Mouse (Mus musculus) 3T3-L1 (cell line): ENCODE results near the gene Mitf.
A peak's percentile ranks its signal among the peaks of the same experiment; 100 is the strongest.

Source experiments
- DNase-seq: peaks from one replicate; pipeline ENCODE4 v3.0.0-alpha.2; 2015; ENCODE audit warnings: low read depth, low spot score

The Mitf gene

DNA sequence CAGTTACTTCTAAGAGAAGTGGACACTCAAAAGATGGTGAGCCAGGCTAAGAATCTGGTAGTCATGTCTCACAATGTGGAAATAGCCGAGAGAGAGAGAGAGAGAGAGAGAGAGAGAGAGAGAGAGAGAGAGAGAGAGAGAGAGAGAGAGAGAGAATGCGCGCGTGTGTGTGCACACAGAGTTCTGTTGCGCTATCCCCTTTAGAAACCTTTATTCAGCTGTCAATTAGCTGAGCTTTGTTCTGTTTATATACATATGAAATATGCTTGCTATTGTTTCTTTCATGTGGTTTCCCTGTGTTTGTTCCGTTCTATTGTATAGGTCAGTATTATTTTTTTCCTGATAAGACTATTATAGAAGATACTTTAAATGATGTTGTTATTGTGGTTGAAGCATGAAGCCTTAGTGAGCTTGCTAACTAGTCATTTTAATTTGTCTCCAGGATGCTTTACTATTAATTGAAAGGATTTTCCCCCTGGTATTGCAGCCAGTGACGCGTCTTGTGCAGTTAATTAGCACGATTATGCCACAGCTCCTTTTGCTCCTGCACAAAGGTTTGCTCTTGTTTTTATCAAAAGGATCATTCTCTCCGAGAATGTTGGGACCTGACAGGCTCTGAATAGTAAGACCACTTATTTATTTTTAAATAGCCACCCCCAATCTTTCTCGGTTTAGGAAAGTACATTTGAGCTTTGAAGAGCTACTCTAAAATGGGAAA is 131.2 kb downstream of the Mitf start:
- DNase-seq: no peak

- no peak for DNase-seq
Measured at GRCm38 (mm10) chr6:97940916-97941315, 134.1 kb downstream of the Mitf start.

GRCm38 (mm10) chr6:97950033-97950881 is 143.4 kb downstream of the Mitf start:
- DNase-seq: no peak

DNA sequence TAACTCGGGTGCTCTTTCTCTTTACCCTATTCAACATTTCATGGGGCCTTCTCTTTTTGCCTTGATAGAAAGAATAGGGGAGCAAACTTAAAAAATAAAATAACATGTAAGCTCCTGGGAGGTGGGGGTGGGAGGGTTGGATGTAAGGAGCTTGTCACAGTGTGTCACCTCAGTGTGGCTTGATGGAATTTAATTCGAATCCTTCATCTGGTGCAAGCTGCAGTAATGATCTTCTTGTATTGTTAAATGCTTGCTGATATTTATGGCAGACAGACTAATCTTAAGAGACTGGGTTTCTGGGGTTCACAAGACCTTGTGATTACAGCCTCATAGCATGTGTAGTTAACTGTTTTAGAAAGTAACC is 144.0 kb downstream of the Mitf start:
- no peak for DNase-seq

DNA sequence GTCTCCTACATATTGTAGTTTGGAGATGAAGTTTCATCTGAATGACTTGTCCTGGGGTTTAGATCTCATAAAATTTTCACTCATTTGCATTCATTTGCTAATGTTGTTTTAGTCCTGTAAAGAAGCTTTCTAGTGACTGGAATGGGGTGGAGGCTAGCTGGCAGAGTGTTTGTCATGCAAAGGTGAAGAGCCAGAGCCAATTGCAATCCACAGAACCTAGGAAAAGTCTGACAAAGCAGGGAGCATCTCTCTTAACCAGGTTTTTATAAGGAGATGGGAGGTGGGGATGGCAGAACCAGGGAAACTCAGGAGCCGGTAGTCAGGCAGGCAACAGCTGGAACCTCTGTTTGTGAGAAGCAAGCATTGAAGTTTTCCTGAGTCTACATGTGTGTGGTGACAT is 144.9 kb downstream of the Mitf start:
- no peak for DNase-seq

- peak; percentile 99 for DNase-seq
Measured at GRCm38 (mm10) chr6:97952845-97953244, 146.0 kb downstream of the Mitf start.

GRCm38 (mm10) chr6:97956121-97956520 is 149.3 kb downstream of the Mitf start:
- no peak for DNase-seq

- DNase-seq: no peak
Measured at GRCm38 (mm10) chr6:97956636-97957035, 149.8 kb downstream of the Mitf start.

DNA sequence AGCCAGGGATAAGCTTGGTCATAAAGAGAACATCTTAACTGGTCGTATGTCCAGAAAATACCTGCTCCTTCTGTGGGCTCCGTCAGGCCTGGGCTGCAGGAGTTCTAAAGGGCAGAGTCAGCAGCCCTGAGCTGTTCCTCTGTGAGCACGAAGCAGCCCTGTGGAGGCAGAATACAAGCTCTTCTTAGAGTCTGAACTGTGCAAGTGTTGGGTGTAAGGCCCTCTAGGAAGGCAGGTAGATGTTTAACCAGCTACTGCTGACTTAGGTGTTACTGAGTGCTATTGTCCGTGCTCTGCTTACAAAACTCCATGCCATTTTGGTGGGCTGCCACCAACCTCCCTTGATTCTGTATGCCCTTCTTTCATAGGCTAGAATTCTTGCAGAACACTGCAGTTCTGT is 151.4 kb downstream of the Mitf start:
- DNase-seq: no peak

GRCm38 (mm10) chr6:97961776-97962175 is 154.9 kb downstream of the Mitf start:
- peak; percentile 24 for DNase-seq

DNA sequence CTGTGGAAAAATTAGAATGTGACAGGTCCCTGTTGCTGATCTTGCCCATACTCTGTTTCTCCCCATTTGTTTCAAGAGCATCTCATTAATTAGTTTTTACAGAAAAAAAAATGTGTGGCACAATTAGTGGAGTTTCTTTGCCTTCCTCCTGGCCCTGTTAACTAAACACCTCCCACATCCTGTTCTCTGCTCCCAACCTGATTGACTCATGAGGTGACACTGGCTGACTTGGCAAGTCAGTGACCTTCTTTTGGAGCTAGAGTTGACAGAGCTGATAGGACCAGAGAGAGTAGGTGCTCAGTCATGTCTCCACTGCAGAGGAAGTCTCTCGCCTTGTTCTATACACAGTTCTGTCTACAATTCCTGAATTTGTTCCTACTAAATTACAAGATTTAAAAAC is 155.5 kb downstream of the Mitf start:
- peak; percentile 60 for DNase-seq

DNA sequence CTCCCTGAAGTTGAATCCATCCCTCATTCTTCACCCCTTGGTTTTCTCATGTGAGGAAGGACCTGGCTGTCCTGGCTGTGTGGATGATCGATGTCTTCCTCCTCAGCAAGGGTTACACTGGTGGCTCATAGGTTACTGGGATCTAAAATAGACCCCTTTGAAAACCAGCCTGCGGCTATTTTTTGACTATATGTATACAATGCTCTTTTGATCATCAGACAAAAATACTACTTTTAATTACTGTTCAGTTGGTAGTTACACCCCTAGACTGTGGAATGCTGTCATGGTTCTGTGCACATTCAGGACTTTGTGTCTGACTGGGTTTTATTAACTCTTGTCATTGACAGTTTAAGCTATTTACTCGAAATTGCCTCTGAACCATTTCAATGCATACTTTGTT is 157.9 kb downstream of the Mitf start:
- no peak for DNase-seq

DNA sequence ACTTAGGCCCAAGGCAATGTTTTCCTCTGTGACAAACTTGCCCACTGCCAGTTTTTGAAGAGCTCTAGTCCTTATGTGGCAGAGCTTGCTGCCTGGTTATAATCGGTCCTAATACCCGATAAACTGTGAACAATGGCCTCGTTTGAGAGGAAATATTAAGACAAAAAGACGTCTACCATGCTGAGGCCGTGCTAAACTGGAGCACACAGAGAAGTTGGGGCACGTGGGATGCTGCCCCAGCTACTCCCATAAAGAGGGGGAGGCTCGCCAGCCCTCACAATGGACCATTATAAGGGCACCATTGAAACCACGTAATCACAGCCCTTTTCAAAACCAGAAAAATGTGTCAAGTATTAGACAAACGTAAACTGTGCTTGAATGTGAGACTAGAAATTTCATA is 174.8 kb downstream of the Mitf start:
- DNase-seq: no peak

DNA sequence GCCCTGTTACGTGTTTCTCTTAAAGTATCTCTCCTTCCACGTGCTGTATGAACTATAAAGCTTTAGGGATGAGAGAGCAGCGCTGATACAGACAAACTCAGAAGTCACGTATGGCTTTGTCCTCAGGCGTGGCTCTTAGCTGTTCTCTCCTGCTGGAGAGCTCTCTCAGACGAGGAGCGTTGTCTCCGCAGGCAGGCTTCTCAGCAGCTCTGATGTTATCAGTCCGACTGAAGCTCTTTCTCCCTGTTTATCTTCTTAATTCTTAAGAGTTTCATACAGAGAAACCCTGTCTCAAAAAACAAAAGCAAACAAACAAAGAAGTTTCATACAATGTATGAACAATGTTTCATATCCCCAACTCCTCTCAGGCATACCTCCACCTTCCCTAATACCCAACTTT is 178.8 kb downstream of the Mitf start:
- DNase-seq: no peak

- DNase-seq: no peak
Measured at GRCm38 (mm10) chr6:97986417-97986816, 179.6 kb downstream of the Mitf start.

DNA sequence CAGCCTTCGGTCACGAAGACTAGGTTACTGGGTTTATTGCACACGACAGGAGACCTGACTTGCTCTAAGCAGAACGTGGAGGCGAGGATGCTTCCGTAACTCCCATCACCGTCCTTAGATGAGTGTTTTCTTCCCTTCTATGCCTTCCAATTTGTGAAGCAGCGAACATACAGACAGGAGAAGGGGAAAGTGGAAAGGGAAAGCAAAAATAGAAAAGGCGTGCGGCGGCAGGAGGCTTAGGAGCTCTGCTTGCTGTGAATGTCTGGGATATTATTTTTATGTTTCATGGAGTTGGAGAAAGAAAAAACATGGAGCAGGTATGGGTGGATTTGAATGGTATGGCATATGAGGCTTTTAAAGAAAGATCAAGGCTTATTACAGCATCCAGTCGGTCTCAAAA is 186.7 kb downstream of the Mitf start:
- DNase-seq: no peak

GRCm38 (mm10) chr6:97995606-97996307 is 188.9 kb downstream of the Mitf start:
- no peak for DNase-seq

DNA sequence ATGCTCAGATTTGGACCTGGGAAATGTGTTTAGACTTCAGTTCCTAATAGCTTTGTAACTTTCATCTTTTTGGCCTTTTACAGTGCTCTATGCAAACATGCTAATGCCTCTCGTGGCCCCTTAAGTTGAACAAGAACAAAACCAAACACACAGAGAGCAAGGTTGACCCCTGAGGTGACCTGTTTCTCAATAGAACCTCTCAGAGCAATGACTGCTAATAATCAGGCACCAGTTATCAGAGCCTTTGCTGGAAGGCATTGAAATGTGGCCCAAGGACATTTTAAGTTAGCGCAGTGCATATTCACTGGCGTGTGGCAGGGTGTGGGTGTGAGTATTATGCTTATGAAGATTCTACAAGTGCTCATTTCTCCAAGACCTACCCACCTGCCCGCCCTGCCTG is 194.7 kb downstream of the Mitf start:
- no peak for DNase-seq

GRCm38 (mm10) chr6:98003114-98003513 is 196.3 kb downstream of the Mitf start:
- DNase-seq: peak; percentile 81

DNA sequence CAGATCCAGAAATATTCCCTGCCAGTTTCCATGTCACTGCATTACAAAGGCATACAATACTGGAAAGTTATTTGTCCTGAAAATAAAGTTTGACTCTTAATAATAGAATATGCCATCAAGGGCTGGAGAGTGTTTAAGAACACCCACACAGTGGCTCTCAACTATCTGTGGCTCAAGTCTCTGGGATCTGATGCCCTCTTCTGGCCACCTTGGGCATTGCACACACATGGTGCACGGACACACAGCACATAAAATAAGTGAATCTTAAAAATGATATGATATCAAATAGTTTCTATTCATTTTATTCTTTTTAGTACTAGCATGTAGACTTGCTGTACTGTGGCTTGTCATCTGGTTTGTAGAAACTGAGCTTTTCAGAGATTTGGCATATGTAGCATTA is 198.7 kb downstream of the Mitf start:
- peak; percentile 58 for DNase-seq

- DNase-seq: peak; percentile 9
Measured at GRCm38 (mm10) chr6:98015066-98015465, 208.2 kb downstream of the Mitf start.

DNA sequence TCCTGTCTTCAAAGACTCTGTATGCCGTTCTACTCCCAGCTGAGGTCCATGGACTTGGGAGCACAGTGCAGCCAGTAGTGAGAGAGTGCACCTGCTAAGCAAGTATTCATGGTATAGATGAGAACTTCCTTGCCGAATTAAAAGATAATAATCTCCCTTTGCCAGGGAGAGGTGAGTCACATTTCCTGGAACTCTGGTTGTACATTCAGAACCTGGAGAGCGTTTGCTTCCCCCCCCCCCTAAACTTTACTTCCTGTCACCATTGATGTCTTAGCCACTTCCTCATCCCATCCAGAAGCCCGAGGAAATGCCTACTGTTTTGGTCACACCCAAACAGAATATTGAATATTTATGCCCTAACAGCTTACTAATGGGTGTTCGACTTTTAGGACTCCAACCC is 209.0 kb downstream of the Mitf start:
- DNase-seq: no peak

GRCm38 (mm10) chr6:98023876-98024275 is 217.0 kb downstream of the Mitf start:
- peak; percentile 21 for DNase-seq
